Mouse (Mus musculus): ENCODE measurements at regions not wholly inside any gene's neighbourhood (a gene's known extent, or its start where the extent isn't known, plus 50 kb on each side); places are given as distances from the start of the nearest gene placed in this dataset.

GRCm38 (mm10) chr2:114454901-114455300 is 199.9 kb downstream of the Dph6 start:
- DNase-seq: no peak

DNA sequence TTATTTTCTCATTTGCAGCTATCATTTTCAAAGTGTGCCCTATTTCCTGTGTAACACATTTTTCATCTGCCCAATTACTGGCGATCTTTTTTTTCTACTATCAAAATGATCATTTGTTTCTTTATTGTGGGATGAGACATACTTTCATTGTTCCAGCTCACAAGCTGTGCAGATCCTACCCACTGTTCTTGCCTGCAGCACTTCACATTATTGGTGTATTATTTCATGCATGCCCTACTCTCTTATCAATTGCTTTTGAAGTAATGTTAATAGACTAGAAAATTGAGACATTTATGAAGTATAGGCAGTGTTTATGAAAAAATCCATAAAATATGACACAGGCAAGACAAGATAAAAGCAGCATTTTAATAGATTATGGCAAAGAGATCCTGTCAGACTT is 204.6 kb downstream of the Dph6 start:
- DNase-seq: no peak

DNA sequence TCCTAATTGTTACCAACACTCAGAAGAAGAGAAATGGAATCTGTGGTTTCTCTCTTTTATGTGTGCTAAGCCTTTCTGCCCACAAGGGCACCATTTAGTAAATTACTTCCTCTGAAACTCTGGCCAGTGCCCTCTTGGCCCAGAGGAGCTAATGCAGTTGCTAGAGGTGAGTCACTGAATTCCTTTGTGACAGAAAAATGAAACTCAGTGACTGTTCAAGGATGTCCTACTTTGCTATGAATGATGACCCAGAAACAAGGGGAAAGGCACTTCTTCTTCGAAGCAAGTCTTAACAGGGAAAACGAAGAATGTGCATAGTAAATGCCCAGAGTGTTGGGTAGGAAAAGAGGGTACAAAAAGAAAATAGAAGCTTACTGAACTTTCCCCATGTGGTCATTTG is 211.0 kb downstream of the Dph6 start:
- DNase-seq: no peak

DNA sequence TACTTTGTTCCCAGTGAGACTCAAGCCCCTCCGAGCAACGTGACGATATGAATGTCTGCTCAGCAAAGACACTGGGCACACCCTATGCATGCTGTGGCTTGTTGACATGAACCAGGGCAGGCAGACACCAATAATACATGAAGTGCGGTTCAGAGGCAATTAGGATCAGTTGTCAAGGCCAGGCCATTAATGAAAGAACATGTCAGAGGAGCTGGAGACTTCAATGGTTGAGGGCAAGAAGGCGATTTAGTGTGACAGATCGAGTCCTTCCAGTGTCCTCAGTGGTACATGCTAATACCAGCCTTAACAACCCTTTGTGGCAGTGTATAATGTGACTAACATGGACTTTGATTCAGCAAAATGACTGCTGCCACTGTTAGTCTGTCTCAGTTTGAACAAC is 213.8 kb downstream of the Dph6 start:
- no peak for DNase-seq

GRCm38 (mm10) chr2:114439668-114440067 is 215.1 kb downstream of the Dph6 start:
- DNase-seq: no peak

- no peak for DNase-seq
Measured at GRCm38 (mm10) chr2:114438048-114438447, 216.7 kb downstream of the Dph6 start.

DNA sequence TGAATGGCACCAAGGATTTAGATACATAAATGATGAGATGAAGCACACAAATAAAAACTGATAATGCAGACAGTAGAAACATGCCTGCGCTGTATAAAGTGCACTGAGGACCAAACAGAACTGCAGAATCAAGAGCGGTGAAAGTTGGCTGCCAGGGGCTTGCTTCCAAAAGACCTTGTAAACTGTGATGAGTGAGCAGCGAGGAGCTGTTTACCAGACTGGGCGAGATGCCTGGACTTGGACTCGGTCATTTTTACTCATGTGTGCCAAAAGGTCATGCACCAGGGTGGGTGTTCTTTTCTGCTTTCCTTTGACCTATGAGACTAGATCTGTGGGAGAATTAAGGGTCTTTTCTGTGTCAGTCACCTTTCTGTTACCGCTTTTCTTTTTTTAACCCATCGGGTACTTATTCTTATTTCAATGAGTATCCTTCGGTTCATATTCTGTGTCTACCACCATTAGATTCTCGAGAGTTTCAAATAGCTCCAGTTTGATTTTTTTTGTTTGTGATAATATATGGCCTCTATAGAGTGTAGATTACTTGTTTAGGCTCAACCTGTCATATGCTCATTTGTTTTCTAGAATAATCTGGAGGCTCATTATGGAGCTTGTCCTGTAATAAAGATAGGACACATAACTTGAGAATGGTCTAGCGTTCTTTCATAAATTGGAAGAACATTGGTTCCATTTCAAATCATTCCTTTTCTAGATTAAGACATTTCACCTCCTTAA is 226.3 kb upstream of the Zfp770 start:
- DNase-seq: peak; percentile 83

DNA sequence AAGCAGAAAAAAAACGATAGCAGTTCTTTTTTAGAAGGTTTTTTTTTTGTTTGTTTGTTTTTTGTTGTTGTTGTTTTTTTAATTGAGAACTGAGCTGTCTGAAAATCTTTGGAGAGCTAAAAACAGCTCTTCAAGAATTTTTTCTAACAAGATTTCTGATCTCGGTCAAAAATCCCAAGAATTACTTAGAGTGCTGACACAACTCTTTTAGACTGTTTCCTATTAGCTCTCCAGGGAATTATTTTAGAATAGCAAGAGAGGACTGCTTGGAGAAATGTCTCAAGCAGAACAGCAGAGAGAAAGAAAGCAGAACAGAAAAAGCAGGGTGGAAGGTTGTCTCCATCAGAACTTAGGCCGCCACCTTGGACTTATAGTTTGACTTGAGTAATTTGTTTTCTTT is 218.1 kb upstream of the Zfp770 start:
- DNase-seq: no peak

DNA sequence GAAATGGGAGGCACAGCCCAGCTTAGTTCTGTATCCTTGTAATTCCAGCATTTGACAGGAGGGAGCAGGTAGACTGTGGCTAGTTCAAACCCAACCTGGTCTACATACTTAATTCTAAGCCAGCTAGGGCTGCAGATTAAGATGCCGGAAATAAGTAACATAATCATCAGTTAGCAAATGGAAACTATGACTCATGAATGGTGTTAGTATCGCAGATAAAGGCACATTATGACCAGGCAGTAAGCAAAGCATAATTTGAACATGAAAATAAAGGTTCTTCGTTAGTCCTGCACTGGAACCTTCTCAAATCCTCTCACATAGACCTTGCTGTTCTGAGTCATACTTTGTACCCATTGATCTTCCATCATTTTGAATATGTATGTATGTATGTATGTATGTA is 211.7 kb upstream of the Zfp770 start:
- no peak for DNase-seq

DNA sequence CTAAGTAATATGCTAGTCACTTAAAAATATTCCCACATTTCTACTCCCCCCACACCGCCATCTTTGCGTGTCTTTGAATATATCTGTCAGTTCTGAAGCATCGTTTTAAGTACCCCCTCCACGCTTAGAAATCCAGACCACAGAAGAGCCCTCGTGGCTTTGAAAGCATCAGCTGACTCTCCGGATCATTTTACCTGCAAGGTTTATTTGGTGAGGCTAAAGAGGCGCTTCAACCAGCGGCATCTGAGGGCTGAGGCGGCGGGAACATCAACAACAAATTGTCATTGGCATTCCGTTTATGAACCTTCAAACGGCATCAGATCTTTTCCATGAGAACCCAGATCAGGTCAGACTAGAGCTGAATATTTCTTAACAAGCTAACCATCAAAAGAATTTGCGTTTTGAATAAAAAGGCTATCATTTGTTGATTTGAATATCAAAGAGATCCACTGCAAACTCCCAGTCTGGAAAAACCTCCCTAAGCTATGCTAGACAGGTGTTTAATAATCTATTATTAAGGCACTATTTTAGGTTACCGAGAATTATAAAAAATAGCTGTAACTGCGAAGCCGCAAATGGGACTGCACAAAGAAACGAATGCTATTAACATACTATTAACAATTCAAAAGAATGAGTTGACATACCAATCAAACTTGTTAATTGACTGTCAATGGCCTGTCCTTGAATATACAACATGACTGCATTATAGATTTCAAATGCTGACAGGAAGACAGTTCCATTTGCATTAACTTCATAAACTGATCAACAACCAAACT is 210.9 kb upstream of the Zfp770 start:
- no peak for DNase-seq

GRCm38 (mm10) chr2:114410717-114411116 is 209.4 kb upstream of the Zfp770 start:
- DNase-seq: no peak

- DNase-seq: no peak
Measured at GRCm38 (mm10) chr2:114409542-114409941, 208.3 kb upstream of the Zfp770 start.

GRCm38 (mm10) chr2:114407408-114407807 is 206.1 kb upstream of the Zfp770 start:
- no peak for DNase-seq

GRCm38 (mm10) chr2:114384566-114384965 is 183.3 kb upstream of the Zfp770 start:
- DNase-seq: no peak

- no peak for DNase-seq
Measured at GRCm38 (mm10) chr2:114378844-114379533, 177.7 kb upstream of the Zfp770 start.

DNA sequence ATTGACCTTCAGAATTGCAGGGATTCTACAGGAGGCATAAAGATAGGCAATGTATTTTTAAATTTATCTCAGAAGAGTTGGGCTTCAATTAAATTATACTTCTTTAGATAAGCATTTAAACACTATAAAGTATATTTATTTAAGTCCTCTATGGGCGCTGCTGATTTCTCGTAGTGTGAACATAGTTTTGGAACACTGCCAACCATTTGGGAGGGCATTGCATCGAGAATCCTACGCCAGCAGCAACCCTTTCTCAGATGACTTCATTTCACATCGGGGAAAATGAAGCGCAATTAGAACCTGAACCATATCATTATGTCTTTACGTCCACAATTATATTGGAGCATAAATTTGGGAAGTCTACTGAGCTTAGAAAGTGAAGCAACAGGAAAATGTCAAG is 172.2 kb upstream of the Zfp770 start:
- DNase-seq: no peak

- peak; percentile 43 for DNase-seq
Measured at GRCm38 (mm10) chr2:114353876-114354275, 152.6 kb upstream of the Zfp770 start.

DNA sequence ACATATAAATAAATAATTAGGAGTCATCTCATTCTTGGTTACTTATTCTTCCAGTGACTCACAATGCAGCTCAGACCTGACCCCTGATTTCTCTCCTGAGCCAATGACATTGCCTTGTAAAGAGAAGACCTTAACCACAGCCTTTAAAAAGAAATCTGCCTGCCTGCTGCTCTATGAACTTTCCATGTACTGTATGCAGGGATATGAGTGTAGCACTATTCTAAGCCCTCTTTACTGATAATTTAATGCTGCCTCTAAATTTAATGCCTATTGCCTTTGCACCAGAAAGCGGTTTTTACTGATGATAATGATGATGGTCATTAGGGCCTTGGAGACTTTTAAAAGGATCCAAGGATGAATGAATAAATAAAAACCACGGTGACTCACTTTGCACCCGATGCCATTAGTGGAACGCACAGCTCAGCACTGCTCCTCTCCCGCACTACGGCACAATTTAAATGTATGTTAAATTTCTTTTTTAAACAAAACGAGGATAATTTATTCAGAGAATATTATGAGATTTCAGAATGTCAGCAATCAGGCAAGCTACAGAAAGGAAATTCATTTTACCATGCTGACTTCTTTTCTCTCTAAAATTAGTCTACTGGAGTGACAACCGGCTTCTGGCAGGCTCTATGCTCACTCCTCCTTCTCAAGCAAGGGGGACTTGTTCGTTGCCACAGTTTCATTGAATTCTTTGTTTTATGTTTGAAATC is 139.5 kb upstream of the Zfp770 start:
- DNase-seq: no peak

GRCm38 (mm10) chr2:114301746-114302145 is 100.5 kb upstream of the Zfp770 start:
- DNase-seq: no peak

DNA sequence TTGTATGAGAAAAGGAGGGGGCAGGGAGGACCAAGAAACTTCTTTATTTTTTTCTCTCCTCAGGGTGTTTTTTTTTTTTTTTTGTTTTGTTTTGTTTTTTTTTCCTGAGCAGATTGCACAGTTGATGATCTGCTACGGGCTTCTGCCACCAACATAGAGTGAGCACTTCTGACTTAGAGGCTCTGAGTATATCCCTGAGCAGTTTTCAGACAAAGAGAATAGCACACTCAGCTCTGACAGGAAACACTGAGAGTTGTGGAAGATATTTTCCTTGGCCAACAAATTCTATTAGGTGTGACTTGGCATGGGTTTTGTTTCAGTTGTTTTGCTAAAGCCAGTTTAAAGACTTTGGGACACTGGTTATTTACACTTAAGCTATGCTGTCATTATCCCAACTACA is 93.8 kb upstream of the Zfp770 start:
- no peak for DNase-seq

GRCm38 (mm10) chr2:114291387-114291786 is 90.1 kb upstream of the Zfp770 start:
- DNase-seq: no peak

DNA sequence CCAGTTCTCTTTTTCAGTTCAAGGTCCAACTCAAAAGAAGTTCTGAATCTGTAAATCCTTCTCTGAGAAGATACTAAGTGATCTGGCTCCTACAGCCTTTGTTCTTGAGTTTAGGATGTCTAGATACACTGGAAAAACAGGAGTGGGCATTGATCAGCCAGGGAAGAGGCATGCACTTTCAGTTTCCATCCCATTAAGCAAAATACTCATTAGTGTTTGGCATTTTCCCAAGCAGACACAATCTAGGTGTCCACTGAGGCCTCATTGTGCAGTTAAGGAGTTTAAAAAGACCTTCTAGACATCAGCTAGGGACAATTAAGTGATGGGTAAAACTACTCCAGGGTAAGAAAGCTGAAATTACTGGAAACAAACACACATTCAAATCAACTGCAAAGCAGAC is 74.3 kb upstream of the Zfp770 start:
- no peak for DNase-seq
